Mouse (Mus musculus) E14TG2a.4 (cell line): ENCODE measurements at regions not wholly inside any gene's neighbourhood (a gene's known extent, or its start where the extent isn't known, plus 50 kb on each side); places are given as distances from the start of the nearest gene placed in this dataset.

ENCODE experiments used
- H3K27me3 ChIP-seq: 2 replicates; pipeline ENCODE4 v1.6.1; 2014; ENCODE audit warnings: low read length, control low read depth; ENCODE audit not compliant: insufficient read depth
- H3K36me3 ChIP-seq: 2 replicates; pipeline ENCODE4 v1.6.1; 2014; ENCODE audit warnings: low read length, control low read depth; ENCODE audit not compliant: insufficient read depth
- H3K4me1 ChIP-seq: replicated peaks from 2 replicates; pipeline ENCODE4 v1.6.1; 2014; ENCODE audit warnings: low read depth, low read length, control low read depth
- H3K4me3 ChIP-seq: replicated peaks from 2 replicates; pipeline ENCODE4 v1.5.1; 2014; ENCODE audit warnings: mild to moderate bottlenecking, low read length
- H3K9me3 ChIP-seq: 2 replicates; pipeline ENCODE4 v1.6.1; 2014; ENCODE audit warnings: low read length, control low read depth
- CTCF ChIP-seq: conservative IDR thresholded peaks from 2 replicates; pipeline ENCODE4 v1.5.1; 2014; ENCODE audit warnings: low read length
- NANOG ChIP-seq: IDR thresholded peaks from 2 replicates; pipeline ENCODE4 v1.6.1; 2014; ENCODE audit warnings: borderline replicate concordance, low read length, mixed read lengths
- POU5F1 ChIP-seq: IDR thresholded peaks from 2 replicates; pipeline ENCODE4 v1.6.1; 2014; ENCODE audit warnings: low read length, borderline replicate concordance

DNA sequence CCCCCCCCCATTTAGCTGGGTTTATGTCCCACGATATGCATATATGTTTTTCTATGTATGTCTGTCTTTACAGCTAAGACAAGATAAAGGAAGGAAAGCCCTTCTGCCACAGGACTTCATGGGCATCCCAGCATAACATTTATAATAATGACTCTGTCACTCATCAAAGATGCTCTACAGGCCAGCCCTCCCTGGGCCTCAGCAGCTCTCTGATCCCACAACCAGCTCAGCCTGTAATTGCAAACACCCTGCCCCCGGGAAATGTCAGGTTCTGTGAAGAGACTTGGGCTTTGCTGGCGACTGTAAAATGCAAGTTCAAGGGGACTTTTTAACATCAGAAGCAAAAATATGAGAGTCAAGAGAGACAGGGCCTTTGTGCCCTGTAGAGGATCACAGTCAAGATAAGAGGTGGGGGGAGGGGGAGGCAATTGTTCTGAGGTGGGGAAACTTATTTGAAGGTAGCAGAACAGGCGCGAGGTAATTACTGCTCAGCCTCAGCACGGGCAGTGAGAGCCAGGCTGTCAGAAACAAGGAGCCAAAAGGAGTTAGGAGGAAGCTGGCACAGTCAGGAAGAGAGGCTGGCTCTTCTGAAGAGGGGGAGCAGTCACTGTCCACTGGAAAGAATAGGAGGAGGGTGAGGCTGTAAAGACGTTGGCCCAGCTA is 286.9 kb downstream of the Gm826 start:
- Histone ChIP-seq H3K36me3 (no peaks in the 10 kb centered on the region), H3K4me3 (no peak overlapping the region), H3K9me3 (no peaks in the 10 kb centered on the region), H3K27me3 (peaks cover 3% of the 10 kb centered on the region; the same call in 1 of the 2 replicates), H3K4me1 (peaks cover 8% of the 10 kb centered on the region; the same call in 1 of the 2 replicates)
- no peak for TF ChIP-seq NANOG
- no peak for TF ChIP-seq CTCF
- no peak for TF ChIP-seq POU5F1

DNA sequence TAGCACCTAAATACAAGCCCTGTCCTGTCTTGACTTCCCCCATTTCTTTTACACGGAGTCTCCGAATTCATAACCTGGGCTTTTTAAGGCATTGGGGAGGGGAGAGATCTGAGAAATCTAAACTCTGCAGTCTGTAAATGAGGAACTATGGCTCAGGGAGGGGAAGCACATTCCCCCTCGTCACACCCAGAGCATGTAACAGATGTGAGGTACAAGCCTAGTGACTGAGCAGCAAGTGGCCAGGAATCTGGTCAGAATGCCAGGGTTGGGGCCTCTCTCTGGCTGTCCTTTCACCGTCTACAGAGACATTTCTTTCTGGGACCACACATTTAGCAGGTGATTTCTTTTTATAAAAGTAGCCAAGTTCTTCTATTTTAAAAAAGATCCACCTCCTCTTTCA is 289.4 kb downstream of the Gm826 start:
- H3K36me3 ChIP-seq = no peaks in the 10 kb centered on the region
- H3K9me3 ChIP-seq = no peaks in the 10 kb centered on the region
- no peak for TF ChIP-seq CTCF
- no peak for TF ChIP-seq NANOG
- TF ChIP-seq POU5F1 = no peak
- no peak overlapping the region for H3K4me3 ChIP-seq
- peaks cover 8% of the 10 kb centered on the region; the same call in 1 of the 2 replicates for H3K4me1 ChIP-seq
- H3K27me3 ChIP-seq = no peaks in the 10 kb centered on the region

DNA sequence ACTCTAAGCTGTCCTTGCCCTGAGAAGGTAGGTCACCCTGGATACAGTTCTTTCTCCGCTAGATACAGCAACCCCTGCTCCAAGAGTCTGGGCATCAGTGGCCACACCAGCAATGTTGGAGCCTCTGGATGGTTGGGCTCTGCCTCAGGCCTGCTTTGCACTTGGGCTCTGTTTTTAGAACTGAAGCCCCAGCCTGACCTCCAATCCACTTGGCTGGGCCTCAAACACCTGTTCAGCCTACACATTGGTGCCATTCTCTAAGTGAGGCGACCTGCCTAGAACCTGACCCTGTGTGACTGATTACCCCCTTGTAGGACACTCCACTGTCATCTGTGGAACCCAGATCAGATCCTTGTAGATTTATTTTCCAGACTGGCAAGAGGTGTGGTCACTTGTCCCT is 289.8 kb downstream of the Gm826 start:
- no peaks in the 10 kb centered on the region for H3K36me3 ChIP-seq
- no peaks in the 10 kb centered on the region for H3K9me3 ChIP-seq
- TF ChIP-seq POU5F1 (no peak), CTCF (no peak)
- H3K4me1 ChIP-seq = peaks cover 8% of the 10 kb centered on the region; the same call in 1 of the 2 replicates
- no peaks in the 10 kb centered on the region for H3K27me3 ChIP-seq
- H3K4me3 ChIP-seq = no peak overlapping the region

DNA sequence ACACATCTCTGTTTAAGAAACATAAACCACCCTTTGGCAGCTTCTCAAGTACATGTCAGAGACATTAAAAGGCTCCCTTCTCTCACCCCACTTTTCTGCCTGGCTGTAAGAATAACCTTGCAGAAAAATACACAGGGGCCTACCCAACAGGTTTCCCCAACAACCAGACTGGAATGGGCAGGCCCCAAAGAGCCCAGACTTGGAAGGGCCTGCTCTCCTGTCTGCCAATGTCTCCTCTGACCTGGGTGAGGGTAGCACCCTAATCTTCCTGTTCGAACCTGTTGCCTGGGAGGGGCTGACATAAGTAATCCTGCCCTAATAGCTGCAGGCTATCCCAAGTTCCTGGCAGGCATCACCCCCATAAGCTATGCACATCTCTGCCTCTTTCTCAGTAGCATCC is 304.5 kb downstream of the Gm826 start:
- H3K4me3 ChIP-seq = no peak overlapping the region
- H3K9me3 ChIP-seq = no peaks in the 10 kb centered on the region
- H3K36me3 ChIP-seq = no peaks in the 10 kb centered on the region
- no peak for TF ChIP-seq CTCF
- TF ChIP-seq POU5F1 = no peak
- no peak for TF ChIP-seq NANOG
- no peaks in the 10 kb centered on the region for H3K4me1 ChIP-seq
- no peaks in the 10 kb centered on the region; the same call in 1 of the 2 replicates for H3K27me3 ChIP-seq

DNA sequence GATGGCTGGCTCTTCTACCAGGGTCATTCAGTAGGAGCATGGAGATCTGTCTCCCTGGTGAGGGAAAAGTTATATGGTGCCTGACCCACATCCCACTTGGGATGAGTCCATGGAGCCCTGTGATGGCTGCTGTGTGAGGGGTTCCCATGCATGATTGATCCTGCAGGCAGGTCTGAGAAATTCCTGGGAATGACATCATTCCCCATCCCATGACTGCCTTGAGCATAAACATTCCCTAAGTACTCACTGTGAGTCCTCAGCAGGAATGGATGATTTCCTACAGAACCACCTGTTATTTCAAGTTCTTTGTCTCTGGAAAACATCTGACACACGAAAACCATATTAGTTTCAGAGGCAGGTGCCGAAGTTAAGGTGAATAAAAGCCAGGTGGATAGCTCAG is 305.5 kb downstream of the Gm826 start:
- TF ChIP-seq NANOG (no peak), POU5F1 (no peak)
- Histone ChIP-seq H3K36me3 (no peaks in the 10 kb centered on the region), H3K27me3 (no peaks in the 10 kb centered on the region; the same call in 1 of the 2 replicates), H3K4me1 (no peaks in the 10 kb centered on the region), H3K4me3 (no peak overlapping the region), H3K9me3 (no peaks in the 10 kb centered on the region)

DNA sequence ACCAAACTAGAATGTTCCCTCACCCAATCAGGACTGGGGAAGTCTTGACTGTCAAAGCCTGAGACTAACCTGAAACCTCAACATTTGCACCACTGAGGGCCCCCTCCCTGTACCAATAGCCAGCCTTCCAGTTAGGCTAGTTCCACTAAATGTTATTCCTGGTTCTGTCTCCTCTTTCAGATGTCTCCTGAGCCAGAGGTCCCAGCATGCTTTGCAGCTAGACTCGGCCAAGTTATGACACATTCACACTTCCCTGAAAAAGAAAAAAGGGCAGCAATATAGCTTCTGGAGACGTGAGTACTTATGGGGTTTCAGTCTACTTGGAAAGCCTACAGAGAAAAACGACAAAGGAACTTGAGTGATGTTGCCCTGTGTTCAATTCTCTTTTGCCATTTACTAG is 308.1 kb downstream of the Gm826 start:
- Histone ChIP-seq H3K36me3 (no peaks in the 10 kb centered on the region), H3K27me3 (no peaks in the 10 kb centered on the region; the same call in 1 of the 2 replicates), H3K4me1 (peaks cover 11% of the 10 kb centered on the region), H3K9me3 (no peaks in the 10 kb centered on the region), H3K4me3 (no peak overlapping the region)
- TF ChIP-seq NANOG = no peak
- TF ChIP-seq POU5F1 = no peak
- TF ChIP-seq CTCF = no peak

DNA sequence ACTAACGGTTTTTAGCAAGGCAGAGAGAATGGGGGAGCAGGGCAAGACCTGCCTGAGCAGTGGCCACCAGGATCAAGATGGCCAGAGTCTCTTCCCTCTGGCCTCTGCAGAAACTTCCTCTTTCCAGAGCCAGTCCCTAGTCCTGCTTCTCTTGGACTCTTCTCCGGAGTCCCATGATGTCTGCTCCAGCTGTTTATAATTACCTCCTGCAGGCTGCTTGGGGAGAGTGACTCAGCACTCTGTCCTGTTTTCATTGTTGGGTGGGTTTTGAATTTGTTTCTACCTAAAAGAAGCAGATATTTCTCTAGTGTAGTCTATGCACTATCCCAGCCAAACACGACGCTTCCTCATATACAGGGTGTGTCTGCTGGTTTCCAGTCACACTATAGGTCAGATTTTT is 312.4 kb downstream of the Gm826 start:
- peaks cover 15% of the 10 kb centered on the region for H3K4me1 ChIP-seq

DNA sequence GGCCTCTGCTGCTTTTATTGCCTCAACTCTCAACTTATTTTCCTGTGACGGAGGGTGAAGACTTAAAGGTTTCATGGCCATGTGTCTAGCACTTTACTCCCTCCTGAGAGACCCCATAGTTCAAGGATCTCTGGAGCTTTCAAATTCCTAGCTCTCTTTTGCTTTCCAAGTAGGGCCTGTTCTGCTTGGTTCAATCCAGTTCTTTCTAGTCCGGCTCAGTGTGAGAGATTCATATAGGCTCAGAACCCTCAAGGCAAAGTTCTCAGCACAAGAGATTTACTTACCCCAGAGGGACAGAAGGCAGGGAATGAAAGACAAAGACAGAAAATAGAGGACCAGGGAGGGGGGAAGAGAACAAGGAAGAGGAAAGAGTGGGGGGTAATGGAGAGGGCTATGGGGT is 313.1 kb downstream of the Gm826 start:
- no peaks in the 10 kb centered on the region for H3K9me3 ChIP-seq
- TF ChIP-seq NANOG (no peak), CTCF (no peak), POU5F1 (no peak)

More for the DNA sequence above, 312.4 kb downstream of the Gm826 start:
- no peaks in the 10 kb centered on the region; the same call in 1 of the 2 replicates for H3K27me3 ChIP-seq
- H3K36me3 ChIP-seq = no peaks in the 10 kb centered on the region
- no peak overlapping the region for H3K4me3 ChIP-seq
- TF ChIP-seq POU5F1 (no peak), CTCF (no peak), NANOG (no peak)
- H3K9me3 ChIP-seq = no peaks in the 10 kb centered on the region

More for the DNA sequence above, 313.1 kb downstream of the Gm826 start:
- Histone ChIP-seq H3K27me3 (no peaks in the 10 kb centered on the region; the same call in 1 of the 2 replicates), H3K36me3 (no peaks in the 10 kb centered on the region), H3K4me3 (no peak overlapping the region), H3K4me1 (peaks cover 15% of the 10 kb centered on the region)
